Mouse (Mus musculus) liver, embryonic 12.5 days (tissue): ENCODE data around the gene Fam217a. TPM values are rescaled to one million over a fixed set of nuclear protein-coding genes. Genes with fewer than 3 reads are reported as not detected.
"Not testable (repeated sequence)": the region's sequence is repeated elsewhere in the genome, so short reads cannot be mapped to it uniquely, and the experiment has no call there.

Experiments used
- ATAC-seq: fragments of 200-750 bp; cut with Nextera tagmentation; 2 replicates; pipeline ENCODE4 v1.8.0; 2017; ENCODE audit warnings: moderate number of reproducible peaks, mild to moderate bottlenecking, moderate library complexity
- H3K27ac ChIP-seq: fragments of 300-500 bp; sonication (generic); 2 replicates; pipeline ENCODE4 v1.5.1; 2016; ENCODE audit warnings: mild to moderate bottlenecking
- H3K27me3 ChIP-seq: fragments of 300-500 bp; sonication (generic); replicated peaks from 2 replicates; pipeline ENCODE4 v1.6.1; 2016; ENCODE audit warnings: mild to moderate bottlenecking, moderate library complexity
- H3K36me3 ChIP-seq: fragments of 300-500 bp; sonication (generic); 2 replicates; pipeline ENCODE4 v1.6.1; 2016; ENCODE audit warnings: mild to moderate bottlenecking, moderate library complexity
- H3K4me1 ChIP-seq: fragments of 300-500 bp; sonication (generic); 2 replicates; pipeline ENCODE4 v1.6.1; 2016
- H3K4me2 ChIP-seq: fragments of 300-500 bp; sonication (generic); 2 replicates; pipeline ENCODE4 v1.6.1; 2016; ENCODE audit warnings: mild to moderate bottlenecking, moderate library complexity
- H3K4me3 ChIP-seq: fragments of 300-500 bp; sonication (generic); 2 replicates; pipeline ENCODE4 v1.5.1; 2016; ENCODE audit warnings: mild to moderate bottlenecking, moderate library complexity
- H3K9ac ChIP-seq: fragments of 300-500 bp; sonication (generic); 2 replicates; pipeline ENCODE4 v1.6.1; 2016; ENCODE audit warnings: mild to moderate bottlenecking, moderate library complexity
- H3K9me3 ChIP-seq: fragments of 300-500 bp; sonication (generic); replicated peaks from 2 replicates; pipeline ENCODE4 v1.6.1; 2016; ENCODE audit warnings: mild to moderate bottlenecking, moderate library complexity
- WGBS: fragments of 180-500 bp; shearing (Covaris S2); methylation state at CpG from one replicate; pipeline ENCODE4 v1.1.7; 2016; ENCODE audit not compliant: insufficient replicate concordance; 5-methylcytosine and 5-hydroxymethylcytosine counted together
- polyA plus RNA-seq: library from polyadenylated mRNA; unstranded; fragments of >200 nt; fragmentation: Nextera tagmentation; extraction: Ambion mirVana; gene quantifications from 2 replicates; pipeline ENCODE4 v1.2.1, GENCODE M21; 2016

Fam217a gene
- polyA plus RNA-seq, result 0.51 and 0.66 TPM in 2 replicates

GRCm38 (mm10) chr13:34924210-34924609, at the start of gene Fam217a, which contains the start of gene 4933417A18Rik:
Fam217a (minus strand) TSS chr13:34924310.
4933417A18Rik (plus strand) TSS chr13:34924409.
- no peak within 1 kb of the TSS for H3K27ac ChIP-seq
- H3K36me3 ChIP-seq, result no peaks in the 10 kb centered on the region
- no peaks in the 10 kb centered on the region for H3K9me3 ChIP-seq
- H3K27me3 ChIP-seq, result no peaks in the 10 kb centered on the region
- no peak for ATAC-seq
- 60% methylated on average over 4 of the region's 4 CpGs for WGBS
- H3K4me3 ChIP-seq, result no peak within 1 kb of the TSS
- H3K4me2 ChIP-seq, result no peak within 1 kb of the TSS
- no peaks in the 10 kb centered on the region for H3K4me1 ChIP-seq
- H3K9ac ChIP-seq, result no peak within 1 kb of the TSS

- no peaks in the 10 kb centered on the region for H3K9me3 ChIP-seq
- H3K36me3 ChIP-seq, result peaks cover 21% of the 10 kb centered on the region
- no peak for ATAC-seq
- H3K27me3 ChIP-seq, result no peaks in the 10 kb centered on the region
- no peak overlapping the region for H3K9ac ChIP-seq
- H3K4me2 ChIP-seq, result no peak overlapping the region
- WGBS, result 31% methylated on average over 1 of the region's 1 CpGs
- no peak overlapping the region for H3K27ac ChIP-seq
- peaks cover 6% of the 10 kb centered on the region; the same call in 1 of the 2 replicates for H3K4me1 ChIP-seq
- H3K4me3 ChIP-seq, result no peak overlapping the region
Measured at GRCm38 (mm10) chr13:34973770-34974169, 49.7 kb upstream of the Fam217a start.

- Histone ChIP-seq H3K9me3 (no peaks in the 10 kb centered on the region), H3K4me1 (peaks cover 6% of the 10 kb centered on the region; the same call in 1 of the 2 replicates), H3K4me2 (no peak overlapping the region), H3K9ac (no peak overlapping the region), H3K4me3 (no peak overlapping the region), H3K27ac (no peak overlapping the region), H3K27me3 (no peaks in the 10 kb centered on the region), H3K36me3 (peaks cover 15% of the 10 kb centered on the region)
- WGBS, result 8% methylated on average over 1 of the region's 1 CpGs
- no peak for ATAC-seq
Measured at GRCm38 (mm10) chr13:34973149-34973548, 49.0 kb upstream of the Fam217a start.

GRCm38 (mm10) chr13:34972456-34972855, 48.3 kb upstream of the Fam217a start:
- H3K4me1 ChIP-seq, ATAC-seq, H3K27ac ChIP-seq, H3K4me2 ChIP-seq, H3K9ac ChIP-seq, H3K36me3 ChIP-seq, H3K27me3 ChIP-seq, H3K4me3 ChIP-seq, H3K9me3 ChIP-seq: not testable (repeated sequence)

- H3K36me3 ChIP-seq, H3K4me1 ChIP-seq, H3K9ac ChIP-seq, H3K9me3 ChIP-seq, ATAC-seq, H3K4me2 ChIP-seq, H3K27ac ChIP-seq, H3K4me3 ChIP-seq: not testable (repeated sequence)
- 57% methylated on average over 9 of the region's 9 CpGs for WGBS
- H3K27me3 ChIP-seq, result peaks cover 38% of the 10 kb centered on the region
Measured at GRCm38 (mm10) chr13:34965647-34966046, 41.5 kb upstream of the Fam217a start.

GRCm38 (mm10) chr13:34964866-34965265, 40.8 kb upstream of the Fam217a start:
- Histone ChIP-seq H3K27ac (no peak overlapping the region), H3K27me3 (peaks cover 38% of the 10 kb centered on the region), H3K36me3 (no peaks in the 10 kb centered on the region), H3K4me3 (peak overlapping the region; percentile 44), H3K4me1 (peaks cover 7% of the 10 kb centered on the region), H3K4me2 (peak overlapping the region; percentile 70), H3K9ac (no peak overlapping the region), H3K9me3 (no peaks in the 10 kb centered on the region)
- no peak for ATAC-seq
- 13% methylated on average over 5 of the region's 5 CpGs for WGBS

GRCm38 (mm10) chr13:34964419-34964818, 40.3 kb upstream of the Fam217a start:
- Histone ChIP-seq H3K4me1 (peaks cover 7% of the 10 kb centered on the region), H3K36me3 (no peaks in the 10 kb centered on the region), H3K27ac (no peak overlapping the region), H3K27me3 (peaks cover 38% of the 10 kb centered on the region), H3K4me2 (peak overlapping the region; percentile 70), H3K4me3 (peak overlapping the region; percentile 44), H3K9me3 (no peaks in the 10 kb centered on the region), H3K9ac (no peak overlapping the region)
- 6% methylated on average over 14 of the region's 14 CpGs for WGBS
- ATAC-seq, result no peak

- H3K27ac ChIP-seq, result no peak within 1 kb of the TSS
- H3K4me3 ChIP-seq, result peak within 1 kb of the TSS; percentile 44
- ATAC-seq, result no peak
- no peaks in the 10 kb centered on the region for H3K36me3 ChIP-seq
- H3K27me3 ChIP-seq, result peaks cover 38% of the 10 kb centered on the region
- H3K9me3 ChIP-seq, result no peaks in the 10 kb centered on the region
- peak within 1 kb of the TSS; percentile 70 for H3K4me2 ChIP-seq
- WGBS, result 5% methylated on average over 32 of the region's 32 CpGs
- H3K4me1 ChIP-seq, result peaks cover 7% of the 10 kb centered on the region
- H3K9ac ChIP-seq, result no peak within 1 kb of the TSS
Measured at GRCm38 (mm10) chr13:34963511-34964397, 39.6 kb upstream of the Fam217a start, which contains the start of gene Eci3. Eci3 (minus strand) TSS chr13:34963810.

- Histone ChIP-seq H3K9ac (no peak overlapping the region), H3K27ac (no peak overlapping the region), H3K36me3 (no peaks in the 10 kb centered on the region), H3K27me3 (peaks cover 35% of the 10 kb centered on the region), H3K4me2 (no peak overlapping the region), H3K4me1 (peaks cover 7% of the 10 kb centered on the region), H3K4me3 (no peak overlapping the region), H3K9me3 (no peaks in the 10 kb centered on the region)
- WGBS, result 63% methylated on average over 4 of the region's 4 CpGs
- no peak for ATAC-seq
Measured at GRCm38 (mm10) chr13:34960996-34961770, 37.1 kb upstream of the Fam217a start.

- not testable (repeated sequence) for H3K4me1 ChIP-seq, H3K27me3 ChIP-seq, H3K4me2 ChIP-seq, H3K36me3 ChIP-seq, H3K4me3 ChIP-seq, H3K9ac ChIP-seq, H3K27ac ChIP-seq, H3K9me3 ChIP-seq, ATAC-seq
- WGBS, result 71% methylated on average over 3 of the region's 3 CpGs
Measured at GRCm38 (mm10) chr13:34958158-34958557, 34.0 kb upstream of the Fam217a start.

- H3K27ac ChIP-seq, result no peak overlapping the region
- no peak overlapping the region for H3K4me2 ChIP-seq
- no peaks in the 10 kb centered on the region for H3K9me3 ChIP-seq
- no peaks in the 10 kb centered on the region for H3K27me3 ChIP-seq
- H3K4me3 ChIP-seq, result no peak overlapping the region
- WGBS, result 62% methylated on average over 4 of the region's 4 CpGs
- H3K9ac ChIP-seq, result no peak overlapping the region
- no peaks in the 10 kb centered on the region for H3K36me3 ChIP-seq
- ATAC-seq, result no peak
- H3K4me1 ChIP-seq, result no peaks in the 10 kb centered on the region
Measured at GRCm38 (mm10) chr13:34956901-34957300, 32.8 kb upstream of the Fam217a start.

GRCm38 (mm10) chr13:34951437-34951836, 27.3 kb upstream of the Fam217a start:
- H3K9ac ChIP-seq, H3K4me2 ChIP-seq, H3K27me3 ChIP-seq, H3K27ac ChIP-seq, H3K36me3 ChIP-seq, H3K4me3 ChIP-seq, H3K9me3 ChIP-seq, H3K4me1 ChIP-seq: not testable (repeated sequence)
- WGBS, result 39% methylated on average over 2 of the region's 2 CpGs
- ATAC-seq, result peak; percentile 67
